Mouse (Mus musculus): ENCODE results near the gene Dlx4.

The Dlx4 gene

GRCm38 (mm10) chr11:95145851-95146403 lies at the start of gene Dlx4:
TSS of gene Dlx4 (minus strand) at chr11:95146263.
- TF ChIP-seq GATA4 (IDR thresholded peaks at IDR 0.05; ENCODE audit: insufficient replicate concordance, low read length), result no peak

GRCm38 (mm10) chr11:95189863-95190262 lies 43.8 kb upstream of the Dlx4 start:
- TF ChIP-seq GATA4 (IDR thresholded peaks at IDR 0.05; ENCODE audit: insufficient replicate concordance, low read length), result no peak

- TF ChIP-seq GATA4 (IDR thresholded peaks at IDR 0.05; ENCODE audit: insufficient replicate concordance, low read length), result no peak
Measured at GRCm38 (mm10) chr11:95186826-95187225, 40.8 kb upstream of the Dlx4 start.

GRCm38 (mm10) chr11:95185700-95186099 lies 39.6 kb upstream of the Dlx4 start:
- no peak for TF ChIP-seq GATA4 (IDR thresholded peaks at IDR 0.05; ENCODE audit: insufficient replicate concordance, low read length)

- no peak for TF ChIP-seq GATA4 (IDR thresholded peaks at IDR 0.05; ENCODE audit: insufficient replicate concordance, low read length)
Measured at GRCm38 (mm10) chr11:95184561-95184960, 38.5 kb upstream of the Dlx4 start.

GRCm38 (mm10) chr11:95179311-95179710 lies 33.2 kb upstream of the Dlx4 start:
- peak; percentile 92; the same call in 1 of the 2 replicates for TF ChIP-seq GATA4 (IDR thresholded peaks at IDR 0.05; ENCODE audit: insufficient replicate concordance, low read length)

GRCm38 (mm10) chr11:95165857-95166256 lies 19.8 kb upstream of the Dlx4 start:
- no peak for TF ChIP-seq GATA4 (IDR thresholded peaks at IDR 0.05; ENCODE audit: insufficient replicate concordance, low read length)

GRCm38 (mm10) chr11:95161708-95162107 lies 15.6 kb upstream of the Dlx4 start:
- no peak for TF ChIP-seq GATA4 (IDR thresholded peaks at IDR 0.05; ENCODE audit: insufficient replicate concordance, low read length)

- TF ChIP-seq GATA4 (IDR thresholded peaks at IDR 0.05; ENCODE audit: insufficient replicate concordance, low read length), result no peak
Measured at GRCm38 (mm10) chr11:95160693-95161092, 14.6 kb upstream of the Dlx4 start.

GRCm38 (mm10) chr11:95159763-95160371 lies 13.8 kb upstream of the Dlx4 start:
- no peak for TF ChIP-seq GATA4 (IDR thresholded peaks at IDR 0.05; ENCODE audit: insufficient replicate concordance, low read length)

GRCm38 (mm10) chr11:95157872-95158271 lies 11.8 kb upstream of the Dlx4 start:
- no peak for TF ChIP-seq GATA4 (IDR thresholded peaks at IDR 0.05; ENCODE audit: insufficient replicate concordance, low read length)

GRCm38 (mm10) chr11:95157356-95157755 lies 11.3 kb upstream of the Dlx4 start:
- no peak for TF ChIP-seq GATA4 (IDR thresholded peaks at IDR 0.05; ENCODE audit: insufficient replicate concordance, low read length)

GRCm38 (mm10) chr11:95155511-95155910 lies 9.4 kb upstream of the Dlx4 start:
- no peak for TF ChIP-seq GATA4 (IDR thresholded peaks at IDR 0.05; ENCODE audit: insufficient replicate concordance, low read length)

- TF ChIP-seq GATA4 (IDR thresholded peaks at IDR 0.05; ENCODE audit: insufficient replicate concordance, low read length), result no peak
Measured at GRCm38 (mm10) chr11:95153681-95154080, 7.6 kb upstream of the Dlx4 start.

GRCm38 (mm10) chr11:95153116-95153515 lies 7.1 kb upstream of the Dlx4 start:
- TF ChIP-seq GATA4 (IDR thresholded peaks at IDR 0.05; ENCODE audit: insufficient replicate concordance, low read length), result no peak

GRCm38 (mm10) chr11:95150269-95151049 lies 4.4 kb upstream of the Dlx4 start:
- no peak for TF ChIP-seq GATA4 (IDR thresholded peaks at IDR 0.05; ENCODE audit: insufficient replicate concordance, low read length)
